Mouse (Mus musculus) heart, adult 2 months (tissue): ENCODE results near the gene Atp6v1e1. TPM values are rescaled to one million over a fixed set of nuclear protein-coding genes. Genes with fewer than 3 reads are reported as not detected.

Experiments used
- DNase-seq, 2 experiments: peaks; one replicate each; pipeline ENCODE4 v3.0.0; 2021
- H3K27ac ChIP-seq: fragments of 200-600 bp; 2 replicates; pipeline ENCODE4 v1.8.1; 2022
- H3K27me3 ChIP-seq: fragments of 200-500 bp; 2 replicates; pipeline ENCODE4 v1.6.1; 2012; ENCODE audit warnings: mild to moderate bottlenecking, low read length, inconsistent platforms, mixed read lengths; ENCODE audit not compliant: control insufficient read depth, insufficient read depth
- H3K36me3 ChIP-seq: fragments of 200-500 bp; 2 replicates; pipeline ENCODE4 v1.6.1; 2012; ENCODE audit warnings: low read length, inconsistent platforms; ENCODE audit not compliant: control insufficient read depth, insufficient read depth
- H3K4me1 ChIP-seq: fragments of 200-500 bp; 2 replicates; pipeline ENCODE4 v1.6.1; 2011; ENCODE audit warnings: low read length; ENCODE audit not compliant: control insufficient read depth, insufficient read depth
- H3K4me3 ChIP-seq: fragments of 200-600 bp; 2 replicates; pipeline ENCODE4 v1.8.1; 2022
- H3K79me2 ChIP-seq: fragments of 200-500 bp; replicated peaks from 2 replicates; pipeline ENCODE4 v1.6.1; 2012; ENCODE audit warnings: mild to moderate bottlenecking, inconsistent platforms, low read length, moderate library complexity, mixed read lengths; ENCODE audit not compliant: control insufficient read depth, insufficient read depth
- H3K9ac ChIP-seq: fragments of 200-500 bp; 2 replicates; pipeline ENCODE4 v1.6.1; 2012; ENCODE audit warnings: low read depth, mild to moderate bottlenecking, control low read depth, inconsistent platforms, low read length, mixed read lengths
- CTCF ChIP-seq: fragments of 200-600 bp; IDR thresholded peaks from 2 replicates; pipeline ENCODE4 v1.8.1; 2022; ENCODE audit warnings: antibody characterized with exemption, mild to moderate bottlenecking, moderate library complexity
- EP300 ChIP-seq: fragments of 200-500 bp; IDR thresholded peaks from 2 replicates; pipeline ENCODE4 v1.6.1; 2011; ENCODE audit warnings: low read depth, low read length, control low read depth; ENCODE audit not compliant: insufficient read depth
- POLR2A ChIP-seq: fragments of 200-500 bp; IDR thresholded peaks from 2 replicates; pipeline ENCODE4 v1.6.1; 2011; ENCODE audit warnings: mild to moderate bottlenecking, low read depth, low read length, control low read depth; ENCODE audit not compliant: insufficient read depth
- WGBS: fragments of 180-500 bp; shearing (Covaris S2); methylation state at CpG from one replicate; pipeline ENCODE4 v1.1.7; 2018; 5-methylcytosine and 5-hydroxymethylcytosine counted together
- intact Hi-C: fragments of 180-260 bp; cut with DNase I; formaldehyde crosslinking; loops from one replicate; pipeline ENCODE4 v1.15.1; 2025
- polyA plus RNA-seq: library from polyadenylated mRNA; depleted of rRNA; stranded (reverse); fragments of >200 nt; gene quantifications from 2 replicates; pipeline ENCODE4 v1.2.3, GENCODE M21; 2012
- total RNA-seq, 2 experiments: library from RNA; stranded (reverse); gene quantifications; 2 replicates each; pipeline ENCODE4 v1.2.3; 2021

Atp6v1e1 gene
- total and polyA plus RNA-seq, 3 experiments, result 142 to 165 (median 145) TPM

- no peaks in the 10 kb centered on the region for H3K79me2 ChIP-seq
- no peak for TF ChIP-seq EP300
- TF ChIP-seq POLR2A, result no peak
- no peak for TF ChIP-seq CTCF
- intact Hi-C loops, result no loop called here
- no peak overlapping the region for H3K4me3 ChIP-seq
- no peaks in the 10 kb centered on the region for H3K4me1 ChIP-seq
- no peaks in the 10 kb centered on the region; the same call in 1 of the 2 replicates for H3K36me3 ChIP-seq
- H3K27ac ChIP-seq, result no peak overlapping the region
- H3K27me3 ChIP-seq, result no peaks in the 10 kb centered on the region
- H3K9ac ChIP-seq, result no peak overlapping the region
- 46% methylated on average over 5 of the region's 5 CpGs for whole genome bisulfite sequencing
- DNase-seq, result peak in 1 of 2 experiments; percentile 14
Measured at GRCm38 (mm10) chr6:120795422-120796086, 27.0 kb downstream of the Atp6v1e1 start.

- TF ChIP-seq EP300 (no peak), CTCF (no peak), POLR2A (no peak)
- no peaks in the 10 kb centered on the region for H3K4me1 ChIP-seq
- no peak overlapping the region for H3K27ac ChIP-seq
- no peak overlapping the region for H3K4me3 ChIP-seq
- DNase-seq, result no peak
- intact Hi-C loops, result no loop called here
- 75% methylated on average over 8 of the region's 8 CpGs for WGBS
- no peak overlapping the region for H3K9ac ChIP-seq
- no peaks in the 10 kb centered on the region for H3K27me3 ChIP-seq
- H3K79me2 ChIP-seq, result no peaks in the 10 kb centered on the region
- no peaks in the 10 kb centered on the region; the same call in 1 of the 2 replicates for H3K36me3 ChIP-seq
Measured at GRCm38 (mm10) chr6:120792947-120793346, 29.6 kb downstream of the Atp6v1e1 start.

- TF ChIP-seq CTCF (no peak), POLR2A (no peak), EP300 (no peak)
- Histone ChIP-seq H3K79me2 (no peaks in the 10 kb centered on the region), H3K9ac (no peak overlapping the region), H3K4me3 (no peak overlapping the region), H3K27me3 (no peaks in the 10 kb centered on the region), H3K27ac (no peak overlapping the region), H3K4me1 (no peaks in the 10 kb centered on the region), H3K36me3 (no peaks in the 10 kb centered on the region)
- intact Hi-C loops, result no loop called here
- no peak for DNase-seq
- WGBS, result 65% methylated on average over 5 of the region's 5 CpGs
Measured at GRCm38 (mm10) chr6:120790717-120791116, 31.9 kb downstream of the Atp6v1e1 start.

- intact Hi-C loops, result no loop called here
- Histone ChIP-seq H3K9ac (no peak overlapping the region), H3K79me2 (no peaks in the 10 kb centered on the region), H3K4me1 (no peaks in the 10 kb centered on the region), H3K36me3 (no peaks in the 10 kb centered on the region), H3K27ac (no peak overlapping the region), H3K27me3 (no peaks in the 10 kb centered on the region), H3K4me3 (no peak overlapping the region)
- 65% methylated on average over 11 of the region's 11 CpGs for WGBS
- no peak for DNase-seq
- TF ChIP-seq EP300, result no peak
- TF ChIP-seq POLR2A, result no peak
- TF ChIP-seq CTCF, result no peak
Measured at GRCm38 (mm10) chr6:120790153-120790552, 32.4 kb downstream of the Atp6v1e1 start.

- Histone ChIP-seq H3K9ac (no peak overlapping the region), H3K27ac (no peak overlapping the region), H3K4me1 (no peaks in the 10 kb centered on the region), H3K36me3 (no peaks in the 10 kb centered on the region), H3K27me3 (no peaks in the 10 kb centered on the region), H3K79me2 (no peaks in the 10 kb centered on the region), H3K4me3 (no peak overlapping the region)
- intact Hi-C loops, result no loop called here
- TF ChIP-seq EP300, result no peak
- peak; percentile 25; the same call in 1 of the 2 replicates for TF ChIP-seq CTCF
- DNase-seq, result no peak
Measured at GRCm38 (mm10) chr6:120788904-120789303, 33.7 kb downstream of the Atp6v1e1 start.

- TF ChIP-seq EP300 (no peak), POLR2A (no peak)
- H3K79me2 ChIP-seq, result no peaks in the 10 kb centered on the region
- no peaks in the 10 kb centered on the region for H3K36me3 ChIP-seq
- H3K4me1 ChIP-seq, result no peaks in the 10 kb centered on the region
- H3K9ac ChIP-seq, result no peak overlapping the region
- H3K27ac ChIP-seq, result no peak overlapping the region
- H3K27me3 ChIP-seq, result no peaks in the 10 kb centered on the region
- intact Hi-C loops, result no loop called here
- H3K4me3 ChIP-seq, result no peak overlapping the region
- no peak for DNase-seq
- WGBS, result 82% methylated on average over 5 of the region's 5 CpGs
Measured at GRCm38 (mm10) chr6:120788068-120788607, 34.5 kb downstream of the Atp6v1e1 start.
